Mouse (Mus musculus) spleen, postnatal 4 days (tissue): Measurements from ENCODE around the gene Slc5a5.

ENCODE experiments used
- DNase-seq, 2 experiments: peaks; one replicate each; pipeline ENCODE4 v3.0.0; 2022; ENCODE audit warnings: low spot score in 2 of 2

Slc5a5 gene

GRCm38 (mm10) chr8:70856028-70856427 lies 36.5 kb downstream of the Slc5a5 start:
- no peak for DNase-seq

DNA sequence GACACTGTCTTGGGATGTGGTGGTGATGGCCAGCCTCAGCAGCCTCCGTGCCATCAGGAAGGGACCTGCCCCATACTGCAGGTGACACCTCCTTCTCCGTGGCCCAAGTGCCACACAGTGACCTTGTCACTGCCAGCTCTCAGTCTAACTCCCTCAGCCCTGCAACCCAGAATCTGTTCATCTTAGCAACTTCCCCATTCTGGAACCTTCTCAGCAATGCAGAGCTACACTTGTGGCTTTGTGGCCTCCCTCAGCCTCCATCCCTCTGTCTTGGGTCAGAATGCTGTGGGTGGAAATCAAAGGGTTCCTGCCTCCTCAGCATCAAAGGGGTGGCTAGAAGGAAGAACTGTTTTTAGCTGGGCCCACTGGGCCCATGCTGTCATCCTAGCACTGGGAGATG lies 38.7 kb downstream of the Slc5a5 start:
- DNase-seq, result peak in 1 of 2 experiments; percentile 63

DNA sequence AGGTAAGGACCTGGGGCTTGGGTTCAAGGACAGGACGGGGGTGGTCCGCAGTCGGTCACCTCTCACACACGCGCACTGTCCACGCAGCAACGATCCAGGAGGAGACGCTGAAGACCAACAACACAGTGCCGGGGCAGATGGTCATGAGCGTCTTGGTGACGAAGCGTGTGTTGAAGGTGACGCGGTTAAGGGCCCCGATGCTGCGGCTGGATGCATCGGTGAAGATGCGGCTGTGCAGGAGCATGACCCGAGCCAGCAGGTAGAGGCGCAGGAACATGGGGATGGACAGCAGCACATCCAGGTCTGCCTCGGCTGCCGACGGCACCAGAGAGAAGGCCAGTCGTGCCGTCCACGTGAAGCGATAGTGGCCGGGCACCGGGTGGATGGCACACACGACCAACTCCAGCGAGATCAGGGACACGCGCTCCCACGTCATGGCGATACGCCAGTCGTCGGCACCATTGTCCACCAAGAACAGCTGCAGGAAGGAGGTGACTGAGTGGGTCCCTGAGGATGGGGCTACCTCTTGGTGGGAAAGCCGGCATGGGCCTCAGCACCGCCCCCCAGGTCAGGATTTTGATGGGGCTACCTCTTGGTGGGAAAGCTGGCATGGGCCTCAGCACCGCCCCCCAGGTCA lies 39.8 kb downstream of the Slc5a5 start:
- DNase-seq, result peak in 1 of 2 experiments; percentile 62

- no peak for DNase-seq
Measured at GRCm38 (mm10) chr8:70851837-70852236, 40.7 kb downstream of the Slc5a5 start.

DNA sequence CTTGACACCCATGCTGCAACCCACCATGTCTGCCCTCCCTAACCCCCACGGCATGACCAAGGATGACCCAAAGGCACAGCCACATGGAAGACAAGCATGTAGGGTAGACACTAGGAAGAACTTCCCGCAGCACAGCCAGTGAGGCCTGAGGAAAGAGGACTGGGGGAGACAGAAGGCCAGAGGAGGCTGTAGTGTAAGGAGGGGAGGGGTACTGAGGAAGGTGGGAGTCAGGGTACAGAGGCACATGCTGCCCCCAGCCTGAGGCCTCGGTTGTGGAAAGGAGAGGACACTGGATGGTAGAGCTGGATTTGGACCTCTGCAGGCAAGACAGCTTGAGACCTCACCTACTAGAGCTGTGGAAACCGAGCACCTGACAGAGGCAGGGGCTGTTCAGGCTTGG lies 41.6 kb downstream of the Slc5a5 start:
- DNase-seq, result peak in 1 of 2 experiments; percentile 59

- no peak for DNase-seq
Measured at GRCm38 (mm10) chr8:70850132-70850845, 42.3 kb downstream of the Slc5a5 start.

DNA sequence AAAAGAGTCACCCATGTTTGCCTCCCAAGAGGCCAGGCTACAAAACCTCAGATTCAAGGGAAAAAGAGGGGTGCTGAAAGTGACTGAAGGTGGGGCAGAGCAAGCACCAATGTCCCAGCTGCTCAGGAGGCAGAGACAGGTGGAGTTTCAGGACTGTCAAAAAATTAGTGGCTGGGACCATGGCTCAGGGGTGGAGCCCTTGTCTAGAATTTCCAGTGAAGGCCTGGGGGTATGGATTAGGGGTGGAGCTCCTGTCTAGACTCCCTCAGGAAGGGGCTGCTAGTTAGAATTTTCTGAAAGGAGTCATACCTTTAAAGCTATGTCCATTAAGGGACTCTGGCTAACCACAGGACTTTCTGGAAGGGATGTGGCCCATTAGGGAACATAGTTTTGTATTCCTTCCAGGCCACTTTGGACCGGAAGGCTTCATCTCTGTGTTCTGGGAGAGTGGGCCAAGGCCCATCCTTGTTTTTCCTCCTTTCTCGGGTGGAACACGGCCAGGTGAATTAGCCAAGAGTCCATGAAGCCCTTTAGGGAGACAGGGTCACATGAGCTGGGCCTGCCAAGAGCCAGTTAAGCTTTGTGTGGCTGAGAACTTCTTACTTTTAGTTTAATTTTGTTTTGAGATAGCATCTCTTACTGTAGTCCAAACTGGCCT lies 43.1 kb downstream of the Slc5a5 start:
- DNase-seq, result no peak

DNA sequence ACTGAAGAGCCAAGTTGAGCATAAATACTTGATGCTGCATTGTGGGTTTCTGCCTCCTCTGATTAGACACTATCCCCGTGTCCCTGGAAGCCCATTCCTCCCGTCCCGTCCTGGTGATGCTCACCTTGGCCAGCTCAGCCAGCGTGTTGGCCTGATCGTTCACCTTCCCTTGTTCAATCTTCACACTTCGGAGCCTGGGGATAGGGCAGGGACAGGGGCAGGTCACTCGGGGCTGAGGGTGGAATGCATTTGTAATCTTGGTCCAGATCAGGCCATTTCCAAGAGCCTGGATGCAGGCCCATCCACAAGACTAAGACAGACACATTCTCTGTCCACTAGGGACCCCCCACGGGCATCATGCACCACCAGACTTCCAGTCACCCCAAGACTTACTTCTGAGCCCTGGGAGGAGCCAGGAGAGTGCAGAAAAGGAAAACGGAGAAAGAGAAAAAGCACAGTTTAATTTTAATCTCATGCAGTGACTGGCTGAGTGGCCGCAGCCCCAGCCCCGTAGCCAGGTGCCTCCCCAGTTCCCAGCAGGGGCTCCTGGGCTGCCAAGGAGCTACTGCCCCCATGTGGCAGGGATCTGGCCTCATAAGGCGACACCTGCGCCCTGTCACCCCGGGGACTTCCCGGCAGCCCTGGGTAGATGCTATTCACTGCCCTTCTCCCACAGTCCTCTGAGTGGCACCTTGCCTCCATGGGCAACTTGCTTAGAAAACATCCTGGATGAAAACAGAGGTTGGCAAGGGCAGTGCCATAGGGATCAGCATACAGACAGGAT lies 46.0 kb downstream of the Slc5a5 start:
- peak; percentile 53 to 74 for DNase-seq

GRCm38 (mm10) chr8:70845108-70845507 lies 47.4 kb downstream of the Slc5a5 start:
- peak in 1 of 2 experiments; percentile 63 for DNase-seq

- DNase-seq, result peak; percentile 95 to 100
Measured at GRCm38 (mm10) chr8:70844523-70844922, 48.0 kb downstream of the Slc5a5 start.

GRCm38 (mm10) chr8:70843941-70844340 lies 48.6 kb downstream of the Slc5a5 start:
- no peak for DNase-seq

- peak; percentile 73 to 80 for DNase-seq
Measured at GRCm38 (mm10) chr8:70843214-70843773, 49.3 kb downstream of the Slc5a5 start.

GRCm38 (mm10) chr8:70842484-70842883 lies 50.1 kb downstream of the Slc5a5 start:
- DNase-seq, result peak in 1 of 2 experiments; percentile 72

DNA sequence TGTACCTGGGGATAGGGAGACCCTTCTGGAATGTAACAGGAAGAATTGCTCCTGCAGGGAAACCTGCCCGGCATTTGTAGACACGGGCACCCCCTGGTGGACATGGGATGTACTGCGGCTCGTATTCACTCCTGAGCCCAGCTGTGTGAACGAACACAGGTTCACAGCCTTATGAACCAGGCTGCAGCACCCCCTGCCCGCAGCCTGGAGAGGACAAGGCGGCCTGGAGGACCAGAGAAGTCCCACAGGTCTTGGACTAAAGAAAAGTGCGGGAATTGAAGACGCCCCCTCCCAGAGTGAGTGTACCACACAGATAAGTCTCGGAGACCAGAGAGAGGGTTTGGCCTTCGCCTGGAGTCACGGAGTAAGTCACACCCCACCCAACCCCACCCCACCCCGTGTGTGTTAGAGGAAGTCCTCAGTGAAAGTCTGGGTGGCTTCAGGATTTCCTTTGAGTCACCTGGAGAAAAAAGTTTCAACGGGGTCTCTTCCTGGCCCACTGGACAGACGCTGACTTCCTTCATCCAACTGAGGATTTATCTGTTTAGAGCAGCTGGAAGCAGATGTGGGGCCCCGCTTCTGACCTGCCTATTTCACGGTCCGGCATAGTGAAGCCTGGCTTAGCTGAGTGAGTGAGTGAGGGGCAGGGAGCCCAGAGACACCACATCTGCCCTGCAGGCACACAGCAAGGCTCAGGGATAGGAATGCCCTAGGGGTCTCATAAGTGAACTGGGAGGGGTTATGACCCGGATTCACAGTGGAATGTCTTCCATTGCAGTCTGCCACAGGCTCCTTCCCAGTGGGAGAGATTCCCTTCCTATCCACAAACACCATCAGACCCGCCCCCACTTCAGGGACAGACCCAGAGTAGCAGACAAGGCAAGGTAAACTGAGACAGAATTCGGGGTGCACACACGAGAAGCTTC lies 51.1 kb downstream of the Slc5a5 start:
- DNase-seq, result peak; percentile 95 to 99

GRCm38 (mm10) chr8:70840590-70840989 lies 52.0 kb downstream of the Slc5a5 start:
- peak in 1 of 2 experiments; percentile 73 for DNase-seq

GRCm38 (mm10) chr8:70839408-70840351 lies 52.9 kb downstream of the Slc5a5 start, which contains the start of gene Arrdc2:
Gene Arrdc2 (minus strand): TSS chr8:70839720.
- DNase-seq, result peak; percentile 98 to 100

DNA sequence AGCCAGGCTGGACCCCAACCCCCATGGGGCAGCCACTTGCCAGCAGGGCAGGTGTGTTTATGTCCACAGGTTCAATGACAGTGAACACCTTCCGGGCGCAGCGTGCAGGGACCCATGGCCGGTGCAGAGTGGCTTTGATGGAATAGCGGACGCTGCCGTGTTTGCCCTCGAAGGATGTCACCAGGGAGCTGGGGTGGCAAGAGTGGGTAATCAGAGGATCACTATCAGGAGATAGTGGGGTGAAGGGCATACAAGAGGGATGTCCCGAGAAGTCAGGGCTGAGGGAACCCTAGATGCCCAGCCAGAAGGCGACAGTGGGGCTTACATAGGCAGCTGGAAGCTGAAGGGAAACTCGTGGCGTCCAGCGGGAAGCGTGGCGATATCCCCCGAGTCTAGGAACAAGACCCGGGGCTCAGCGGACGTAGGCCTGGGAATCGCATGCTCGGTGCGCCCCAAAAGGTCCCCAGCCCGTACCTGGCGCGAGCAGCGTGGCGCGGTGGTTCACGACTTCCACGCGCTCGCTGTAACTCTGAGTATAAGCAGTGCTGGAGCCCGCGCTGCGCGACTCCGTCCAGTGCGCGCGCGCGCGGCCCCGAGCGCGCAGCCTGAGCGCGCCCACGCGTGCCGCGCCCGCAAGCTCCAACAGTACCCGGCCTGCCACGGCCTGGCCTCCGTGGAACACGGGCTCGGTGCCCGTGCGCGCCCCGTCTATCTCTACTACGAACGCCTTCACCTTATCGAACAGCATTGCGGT lies 53.7 kb downstream of the Slc5a5 start:
- peak in 1 of 2 experiments; percentile 50 for DNase-seq

GRCm38 (mm10) chr8:70836666-70837065 lies 55.9 kb downstream of the Slc5a5 start:
- no peak for DNase-seq

DNA sequence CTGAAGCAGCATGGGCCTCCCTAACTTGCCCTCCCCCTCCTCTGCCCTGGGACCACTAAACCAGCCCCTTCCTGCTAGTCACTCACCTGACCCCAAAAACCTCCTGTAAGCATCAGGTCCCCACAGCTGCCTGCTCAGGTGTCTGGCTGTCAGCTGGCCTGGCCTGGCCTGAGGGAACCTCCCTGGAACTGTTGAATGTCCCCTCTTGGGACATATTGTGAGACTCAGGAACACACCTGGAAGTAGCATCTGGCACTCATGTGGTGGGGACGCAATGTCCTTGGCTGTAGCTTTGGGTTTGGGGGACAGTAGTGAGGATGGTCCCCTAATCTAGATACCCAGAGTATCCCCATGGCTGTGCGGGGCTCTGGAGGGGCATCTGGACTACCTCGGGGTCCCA lies 58.5 kb downstream of the Slc5a5 start:
- DNase-seq, result no peak
